Mouse (Mus musculus) left cerebral cortex, postnatal 25 days (tissue): ENCODE data around the gene Plcl2. TPM values are rescaled to one million over a fixed set of nuclear protein-coding genes. Genes with fewer than 3 reads are reported as not detected.

ENCODE experiments used
- DNase-seq, 2 experiments: peaks; one replicate each; pipeline ENCODE4 v3.0.0; 2022; ENCODE audit warnings: low spot score in 2 of 2, mixed read lengths in 1 of 2
- intact Hi-C: fragments of 180-260 bp; cut with DNase I; formaldehyde crosslinking; loops from one replicate; pipeline ENCODE4 v1.15.1; 2025
- total RNA-seq, 2 experiments: library from RNA; stranded (reverse); gene quantifications; 2 replicates each; pipeline ENCODE4 v1.2.3; 2021

The Plcl2 gene
- 10 to 100 TPM; 84.0 to 85.2 TPM for total RNA-seq

GRCm38 (mm10) chr17:50509251-50510104 is at the start of gene Plcl2:
TSS of gene Plcl2 (plus strand) at chr17:50509403.
- intact Hi-C loops = loop anchor here (1.0 to 5.0 kb wide), 5 partner anchors 103 to 253 kb away; no protein-coding TSS in a partner anchor
- peak; percentile 57 to 67 for DNase-seq

GRCm38 (mm10) chr17:50460301-50460700 is 48.9 kb upstream of the Plcl2 start:
- peak in 1 of 2 experiments; percentile 47 for DNase-seq
- intact Hi-C loops = no loop called here

- no peak for DNase-seq
- intact Hi-C loops = no loop called here
Measured at GRCm38 (mm10) chr17:50467438-50467837, 41.8 kb upstream of the Plcl2 start.

GRCm38 (mm10) chr17:50469126-50469525 is 40.1 kb upstream of the Plcl2 start:
- no peak for DNase-seq
- intact Hi-C loops = no loop called here

- DNase-seq = peak; percentile 58 to 59
- intact Hi-C loops = no loop called here
Measured at GRCm38 (mm10) chr17:50469543-50470431, 39.4 kb upstream of the Plcl2 start.

- peak; percentile 39 to 73 for DNase-seq
- intact Hi-C loops = no loop called here
Measured at GRCm38 (mm10) chr17:50470432-50471078, 38.6 kb upstream of the Plcl2 start.

GRCm38 (mm10) chr17:50471230-50471629 is 38.0 kb upstream of the Plcl2 start:
- DNase-seq = no peak
- intact Hi-C loops = no loop called here

GRCm38 (mm10) chr17:50477277-50477676 is 31.9 kb upstream of the Plcl2 start:
- intact Hi-C loops = no loop called here
- no peak for DNase-seq

GRCm38 (mm10) chr17:50480867-50481266 is 28.3 kb upstream of the Plcl2 start:
- intact Hi-C loops = no loop called here
- no peak for DNase-seq

GRCm38 (mm10) chr17:50483700-50484099 is 25.5 kb upstream of the Plcl2 start:
- DNase-seq = no peak
- intact Hi-C loops = no loop called here

- DNase-seq = peak in 1 of 2 experiments; percentile 16
- intact Hi-C loops = no loop called here
Measured at GRCm38 (mm10) chr17:50484981-50485380, 24.2 kb upstream of the Plcl2 start.

GRCm38 (mm10) chr17:50487058-50487618 is 22.1 kb upstream of the Plcl2 start:
- no peak for DNase-seq
- intact Hi-C loops = no loop called here

GRCm38 (mm10) chr17:50487670-50488069 is 21.5 kb upstream of the Plcl2 start:
- no peak for DNase-seq
- intact Hi-C loops = no loop called here

GRCm38 (mm10) chr17:50488406-50488805 is 20.8 kb upstream of the Plcl2 start:
- intact Hi-C loops = no loop called here

GRCm38 (mm10) chr17:50488895-50489294 is 20.3 kb upstream of the Plcl2 start:
- intact Hi-C loops = no loop called here
- no peak for DNase-seq

More at GRCm38 (mm10) chr17:50488406-50488805, 20.8 kb upstream of the Plcl2 start:
- no peak for DNase-seq

- no peak for DNase-seq
- intact Hi-C loops = no loop called here
Measured at GRCm38 (mm10) chr17:50490644-50491430, 18.4 kb upstream of the Plcl2 start.

GRCm38 (mm10) chr17:50491496-50491895 is 17.7 kb upstream of the Plcl2 start:
- no peak for DNase-seq
- intact Hi-C loops = no loop called here

GRCm38 (mm10) chr17:50495216-50495889 is 13.8 kb upstream of the Plcl2 start:
- intact Hi-C loops = no loop called here
- no peak for DNase-seq
